Mouse (Mus musculus) forebrain, embryonic 13.5 days (tissue): ENCODE results near the gene Grik4. TPM values are rescaled to one million over a fixed set of nuclear protein-coding genes. Genes with fewer than 3 reads are reported as not detected.

Source experiments
- ATAC-seq: fragments of 200-750 bp; cut with Nextera tagmentation; 2 replicates; pipeline ENCODE4 v1.8.0; 2017
- H3K27ac ChIP-seq: fragments of 300-500 bp; sonication (generic); 2 replicates; pipeline ENCODE4 v1.5.1; 2015; ENCODE audit warnings: inconsistent platforms, mild to moderate bottlenecking, moderate library complexity
- H3K27me3 ChIP-seq: fragments of 300-500 bp; sonication (generic); 2 replicates; pipeline ENCODE4 v1.6.1; 2015; ENCODE audit warnings: mild to moderate bottlenecking, inconsistent platforms
- H3K36me3 ChIP-seq: fragments of 300-500 bp; sonication (generic); 2 replicates; pipeline ENCODE4 v1.6.1; 2015; ENCODE audit warnings: mild to moderate bottlenecking, inconsistent platforms; ENCODE audit not compliant: poor library complexity, severe bottlenecking
- H3K4me1 ChIP-seq: fragments of 300-500 bp; sonication (generic); 2 replicates; pipeline ENCODE4 v1.6.1; 2015; ENCODE audit warnings: inconsistent platforms
- H3K4me2 ChIP-seq: fragments of 300-500 bp; sonication (generic); 2 replicates; pipeline ENCODE4 v1.6.1; 2015; ENCODE audit warnings: inconsistent platforms, mild to moderate bottlenecking, moderate library complexity
- H3K4me3 ChIP-seq: fragments of 300-500 bp; sonication (generic); 2 replicates; pipeline ENCODE4 v1.5.1; 2015; ENCODE audit warnings: mild to moderate bottlenecking, inconsistent platforms
- H3K9ac ChIP-seq: fragments of 300-500 bp; sonication (generic); 2 replicates; pipeline ENCODE4 v1.6.1; 2015; ENCODE audit warnings: mild to moderate bottlenecking, inconsistent platforms
- H3K9me3 ChIP-seq: fragments of 300-500 bp; sonication (generic); replicated peaks from 2 replicates; pipeline ENCODE4 v1.6.1; 2016; ENCODE audit warnings: inconsistent platforms
- WGBS: fragments of 180-500 bp; shearing (Covaris S2); methylation state at CpG from one replicate; pipeline ENCODE4 v1.1.7; 2015; 5-methylcytosine and 5-hydroxymethylcytosine counted together
- polyA plus RNA-seq: library from polyadenylated mRNA; unstranded; fragments of >200 nt; fragmentation: Nextera tagmentation; extraction: Ambion mirVana; gene quantifications from 2 replicates; pipeline ENCODE4 v1.2.1, GENCODE M21; 2015

Grik4 gene
- polyA plus RNA-seq, 1 experiment from 2014 or later, result 2.4 TPM

- peak overlapping the region; percentile 54; the same call in 1 of the 2 replicates for H3K27ac ChIP-seq
- H3K27me3 ChIP-seq, result peaks cover 23% of the 10 kb centered on the region
- peak overlapping the region; percentile 97 for H3K4me2 ChIP-seq
- H3K4me1 ChIP-seq, result peaks cover 30% of the 10 kb centered on the region
- WGBS, result under 1% methylated on average over 52 of the region's 52 CpGs
- H3K9ac ChIP-seq, result peak overlapping the region; percentile 67
- no peaks in the 10 kb centered on the region; the same call in 1 of the 2 replicates for H3K9me3 ChIP-seq
- no peaks in the 10 kb centered on the region for H3K36me3 ChIP-seq
- peak; percentile 83 for ATAC-seq
- H3K4me3 ChIP-seq, result peak overlapping the region; percentile 51
Measured at GRCm38 (mm10) chr9:42897361-42898051, 46.8 kb downstream of the Grik4 start.

GRCm38 (mm10) chr9:42896421-42897210 is 47.7 kb downstream of the Grik4 start:
- Histone ChIP-seq H3K27ac (no peak overlapping the region), H3K4me1 (peaks cover 27% of the 10 kb centered on the region), H3K36me3 (no peaks in the 10 kb centered on the region), H3K4me3 (peak overlapping the region; percentile 51), H3K9me3 (no peaks in the 10 kb centered on the region; the same call in 1 of the 2 replicates), H3K4me2 (peak overlapping the region; percentile 97), H3K27me3 (peaks cover 23% of the 10 kb centered on the region), H3K9ac (peak overlapping the region; percentile 67)
- ATAC-seq, result no peak
- WGBS, result 2% methylated on average over 16 of the region's 16 CpGs

DNA sequence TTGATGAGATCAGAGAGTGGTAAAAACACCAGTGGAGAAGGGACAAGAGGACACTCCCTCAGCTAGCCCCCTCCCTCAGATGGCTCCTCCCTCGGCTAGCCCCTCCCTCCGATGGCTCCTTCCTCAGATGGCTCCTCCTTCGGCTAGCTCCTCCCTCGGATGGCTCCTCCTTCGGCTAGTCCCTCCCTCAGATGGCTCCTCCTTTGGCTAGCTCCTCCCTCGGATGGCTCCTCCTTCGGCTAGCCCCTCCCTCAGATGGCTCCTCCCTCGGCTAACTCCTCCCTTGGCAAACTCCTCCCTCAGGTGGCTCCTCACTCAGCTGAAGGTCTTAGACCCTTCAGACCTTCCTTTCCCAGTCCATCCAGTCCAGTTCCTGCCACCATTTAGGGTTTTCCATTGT is 51.5 kb downstream of the Grik4 start:
- WGBS, result 88% methylated on average over 8 of the region's 8 CpGs
- no peak for ATAC-seq
- no peak overlapping the region for H3K27ac ChIP-seq
- no peaks in the 10 kb centered on the region; the same call in 1 of the 2 replicates for H3K9me3 ChIP-seq
- H3K9ac ChIP-seq, result no peak overlapping the region
- H3K27me3 ChIP-seq, result peaks cover 23% of the 10 kb centered on the region; the same call in 1 of the 2 replicates
- H3K36me3 ChIP-seq, result no peaks in the 10 kb centered on the region
- no peak overlapping the region for H3K4me3 ChIP-seq
- peaks cover 16% of the 10 kb centered on the region for H3K4me1 ChIP-seq
- H3K4me2 ChIP-seq, result no peak overlapping the region

GRCm38 (mm10) chr9:42887930-42888329 is 56.4 kb downstream of the Grik4 start:
- ATAC-seq, result no peak
- Histone ChIP-seq H3K4me3 (no peak overlapping the region), H3K36me3 (no peaks in the 10 kb centered on the region), H3K9ac (no peak overlapping the region), H3K9me3 (no peaks in the 10 kb centered on the region; the same call in 1 of the 2 replicates), H3K4me1 (peaks cover 20% of the 10 kb centered on the region), H3K4me2 (no peak overlapping the region), H3K27me3 (0 out of 2 replicates have a peak, but pooled peaks cover 7% of the 10 kb centered on the region), H3K27ac (no peak overlapping the region)
- WGBS, result 68% methylated on average over 4 of the region's 4 CpGs

DNA sequence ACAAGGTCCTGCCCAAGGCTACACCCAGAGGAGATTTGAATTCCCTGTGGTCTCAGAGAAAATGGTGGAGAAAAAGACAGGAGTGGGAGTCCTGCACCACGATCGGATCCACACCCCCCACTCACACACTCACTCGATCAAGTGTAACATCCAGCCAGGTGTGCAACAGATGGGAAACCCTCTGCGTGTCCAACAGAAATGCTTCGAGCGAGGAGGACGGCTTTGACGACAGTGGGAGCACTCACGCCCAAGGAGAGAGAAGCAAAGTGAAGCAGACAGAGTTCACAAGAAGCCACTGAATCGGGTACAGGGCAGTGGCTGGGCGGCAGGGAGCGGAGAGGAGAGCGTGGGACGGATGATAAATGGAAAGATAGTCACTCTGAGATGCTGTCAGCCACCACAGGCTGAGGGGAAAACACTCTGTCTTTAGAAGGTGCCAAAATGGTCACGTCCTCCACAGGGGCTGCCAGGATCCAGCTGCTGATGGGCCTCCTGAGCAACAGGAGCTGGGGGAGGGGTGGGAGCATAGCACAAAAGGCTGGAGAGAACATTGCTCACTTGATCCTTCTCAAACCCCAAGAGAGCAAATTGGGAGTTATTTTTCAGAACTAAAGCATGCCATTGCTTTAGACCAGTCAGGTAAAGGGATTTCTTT is 58.1 kb downstream of the Grik4 start:
- no peak overlapping the region for H3K9ac ChIP-seq
- 65% methylated on average over 15 of the region's 15 CpGs for WGBS
- no peak for ATAC-seq

DNA sequence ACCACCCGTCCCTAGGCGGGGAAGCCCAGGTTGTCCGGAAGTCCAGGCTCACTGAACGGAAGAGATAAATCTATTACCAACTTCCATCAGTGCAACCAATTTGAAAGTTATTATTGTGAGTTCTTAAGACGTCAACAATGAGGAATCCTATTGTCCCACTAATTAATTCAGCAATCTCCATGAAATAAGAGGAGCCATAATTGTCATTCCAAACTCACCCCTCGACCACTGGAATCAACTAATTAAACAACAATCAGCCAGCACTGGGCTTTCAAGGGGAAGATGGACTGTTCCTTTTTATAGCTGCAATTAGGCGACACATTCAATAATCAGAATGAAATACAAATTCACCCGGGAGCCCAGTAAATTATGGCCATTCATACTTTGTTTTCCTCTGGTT is 58.7 kb downstream of the Grik4 start:
- 28% methylated on average over 8 of the region's 8 CpGs for WGBS
- Histone ChIP-seq H3K27me3 (0 out of 2 replicates have a peak, but pooled peaks cover 7% of the 10 kb centered on the region), H3K9me3 (no peaks in the 10 kb centered on the region), H3K4me3 (no peak overlapping the region), H3K4me2 (no peak overlapping the region), H3K36me3 (no peaks in the 10 kb centered on the region), H3K9ac (no peak overlapping the region), H3K27ac (no peak overlapping the region), H3K4me1 (peaks cover 26% of the 10 kb centered on the region)
- no peak for ATAC-seq

More for the DNA sequence above, 58.1 kb downstream of the Grik4 start:
- Histone ChIP-seq H3K9me3 (no peaks in the 10 kb centered on the region), H3K4me3 (no peak overlapping the region), H3K27ac (no peak overlapping the region), H3K27me3 (0 out of 2 replicates have a peak, but pooled peaks cover 7% of the 10 kb centered on the region), H3K4me2 (no peak overlapping the region), H3K36me3 (no peaks in the 10 kb centered on the region), H3K4me1 (peaks cover 26% of the 10 kb centered on the region)

- H3K36me3 ChIP-seq, result no peaks in the 10 kb centered on the region
Measured at GRCm38 (mm10) chr9:42885123-42885522, 59.2 kb downstream of the Grik4 start.

DNA sequence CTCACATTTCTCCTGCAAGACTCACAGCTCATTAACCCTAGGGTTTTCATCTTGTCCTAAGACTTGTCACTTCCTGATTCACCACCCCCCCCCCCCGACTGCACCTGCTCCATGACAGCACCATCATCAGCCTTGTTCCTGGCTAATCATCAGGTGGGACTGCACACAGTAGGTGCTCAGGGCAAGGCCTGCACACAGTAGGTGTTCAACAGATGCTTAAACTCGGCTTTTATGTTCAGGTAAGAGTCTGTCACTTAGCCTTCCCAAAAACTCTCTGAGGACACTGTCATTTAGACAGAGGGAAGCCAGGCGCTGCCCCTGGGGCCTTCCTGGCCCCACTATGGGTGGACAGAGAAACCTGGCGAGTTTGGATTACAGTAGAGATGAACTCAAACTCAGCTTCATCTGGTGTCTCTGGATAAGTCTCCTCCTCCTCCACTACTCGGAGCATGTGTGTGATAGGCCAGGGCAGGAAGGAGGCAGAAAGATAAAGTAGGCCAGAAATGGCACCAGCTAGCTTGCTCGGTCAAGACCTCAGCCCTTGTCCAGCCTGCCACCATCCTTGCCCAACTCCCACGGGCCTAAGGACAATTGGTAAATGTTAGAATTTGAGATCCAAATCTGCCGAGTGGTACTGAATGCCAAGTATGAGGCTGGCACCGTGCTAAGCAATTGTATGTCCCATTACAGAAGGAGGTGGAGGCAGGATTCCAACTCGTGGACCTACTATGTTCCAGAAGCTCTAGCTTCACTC is 61.1 kb downstream of the Grik4 start:
- Histone ChIP-seq H3K36me3 (no peaks in the 10 kb centered on the region), H3K27ac (no peak overlapping the region), H3K9ac (no peak overlapping the region), H3K9me3 (no peaks in the 10 kb centered on the region), H3K27me3 (peaks cover 8% of the 10 kb centered on the region; the same call in 1 of the 2 replicates), H3K4me2 (no peak overlapping the region), H3K4me3 (no peak overlapping the region), H3K4me1 (peaks cover 39% of the 10 kb centered on the region)
- no peak for ATAC-seq
- whole genome bisulfite sequencing, result 89% methylated on average over 10 of the region's 10 CpGs

More at GRCm38 (mm10) chr9:42885123-42885522, 59.2 kb downstream of the Grik4 start:
- H3K4me1 ChIP-seq, result peaks cover 26% of the 10 kb centered on the region
- no peak overlapping the region for H3K27ac ChIP-seq
- no peak overlapping the region for H3K4me3 ChIP-seq
- H3K9ac ChIP-seq, result no peak overlapping the region
- no peak for ATAC-seq
- H3K4me2 ChIP-seq, result no peak overlapping the region
- no peaks in the 10 kb centered on the region for H3K9me3 ChIP-seq
- WGBS, result 72% methylated on average over 11 of the region's 11 CpGs
- H3K27me3 ChIP-seq, result 0 out of 2 replicates have a peak, but pooled peaks cover 5% of the 10 kb centered on the region

- no peak for ATAC-seq
- peaks cover 45% of the 10 kb centered on the region for H3K4me1 ChIP-seq
- H3K36me3 ChIP-seq, result no peaks in the 10 kb centered on the region
- no peaks in the 10 kb centered on the region for H3K9me3 ChIP-seq
- no peak overlapping the region for H3K27ac ChIP-seq
- no peak overlapping the region for H3K4me2 ChIP-seq
- H3K27me3 ChIP-seq, result peaks cover 12% of the 10 kb centered on the region; the same call in 1 of the 2 replicates
- 61% methylated on average over 11 of the region's 11 CpGs for WGBS
- no peak overlapping the region for H3K9ac ChIP-seq
- H3K4me3 ChIP-seq, result no peak overlapping the region
Measured at GRCm38 (mm10) chr9:42882313-42882712, 62.0 kb downstream of the Grik4 start.

GRCm38 (mm10) chr9:42881040-42881439 is 63.3 kb downstream of the Grik4 start:
- H3K9ac ChIP-seq, result no peak overlapping the region
- H3K4me2 ChIP-seq, result no peak overlapping the region
- H3K9me3 ChIP-seq, result no peaks in the 10 kb centered on the region
- H3K27me3 ChIP-seq, result peaks cover 12% of the 10 kb centered on the region; the same call in 1 of the 2 replicates
- no peaks in the 10 kb centered on the region for H3K36me3 ChIP-seq
- no peak for ATAC-seq
- H3K4me1 ChIP-seq, result peaks cover 37% of the 10 kb centered on the region
- no peak overlapping the region for H3K4me3 ChIP-seq
- no peak overlapping the region for H3K27ac ChIP-seq
- WGBS, result 55% methylated on average over 8 of the region's 8 CpGs

DNA sequence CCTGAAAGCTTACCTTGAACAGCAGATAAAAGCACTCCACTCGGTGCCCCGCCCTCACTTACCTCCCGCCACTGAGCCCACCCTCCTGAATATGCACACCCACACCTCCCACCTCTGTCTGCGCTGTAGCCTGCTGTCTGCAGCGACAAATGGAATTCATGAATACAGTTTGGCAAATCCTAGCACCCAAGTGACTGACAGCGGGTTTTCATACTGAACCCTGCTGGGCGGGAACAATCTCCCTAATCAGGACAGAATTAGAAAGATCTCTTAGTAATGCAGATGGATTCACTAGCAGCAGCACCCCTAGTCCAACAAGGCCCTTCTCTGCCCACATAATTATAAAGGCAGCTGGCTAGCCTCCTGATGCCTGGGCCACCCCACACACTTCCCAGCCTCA is 65.9 kb downstream of the Grik4 start:
- peak; percentile 87 for ATAC-seq
- Histone ChIP-seq H3K27me3 (peaks cover 10% of the 10 kb centered on the region; the same call in 1 of the 2 replicates), H3K4me3 (no peak overlapping the region), H3K9me3 (no peaks in the 10 kb centered on the region), H3K27ac (no peak overlapping the region), H3K36me3 (no peaks in the 10 kb centered on the region), H3K4me1 (peaks cover 25% of the 10 kb centered on the region), H3K4me2 (no peak overlapping the region), H3K9ac (no peak overlapping the region)
- 20% methylated on average over 7 of the region's 7 CpGs for WGBS
